Mouse (Mus musculus) c-Kit-negative CD71-positive TER-119-positive erythroid progenitor cells, embryonic 14.5 days (primary cell): Measurements from ENCODE around the gene Zfp534.
"Not testable (repeated sequence)": the region's sequence is repeated elsewhere in the genome, so short reads cannot be mapped to it uniquely, and the experiment has no call there.

Source experiments
- DNase-seq: peaks from one replicate; pipeline ENCODE4 v3.0.0-alpha.2; 2013; ENCODE audit warnings: low read depth, low spot score

The Zfp534 gene

DNA sequence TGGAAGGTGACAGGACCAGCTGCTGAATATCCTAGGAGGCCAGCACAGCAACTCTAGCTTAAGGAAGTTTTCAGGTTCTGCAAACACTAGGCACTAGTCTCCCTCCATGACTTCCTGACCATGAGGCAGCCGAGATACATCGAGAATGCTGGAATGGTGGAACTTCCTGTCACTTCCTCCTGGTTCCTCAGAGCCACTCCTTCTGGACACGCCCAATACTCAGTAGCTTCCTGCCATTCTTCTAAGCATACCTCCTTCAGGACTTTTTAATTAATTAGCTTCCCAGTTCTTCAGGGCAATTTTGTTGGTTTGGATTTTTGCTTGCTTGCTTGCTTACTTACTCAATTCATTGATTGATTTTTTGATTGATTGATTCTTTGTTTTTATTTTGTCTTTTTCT, at the start of gene Zfp534:
Gene Zfp534, minus strand, starts transcription at position 101 of the 400 bp plus-strand sequence.
- not testable (repeated sequence) for DNase-seq

DNA sequence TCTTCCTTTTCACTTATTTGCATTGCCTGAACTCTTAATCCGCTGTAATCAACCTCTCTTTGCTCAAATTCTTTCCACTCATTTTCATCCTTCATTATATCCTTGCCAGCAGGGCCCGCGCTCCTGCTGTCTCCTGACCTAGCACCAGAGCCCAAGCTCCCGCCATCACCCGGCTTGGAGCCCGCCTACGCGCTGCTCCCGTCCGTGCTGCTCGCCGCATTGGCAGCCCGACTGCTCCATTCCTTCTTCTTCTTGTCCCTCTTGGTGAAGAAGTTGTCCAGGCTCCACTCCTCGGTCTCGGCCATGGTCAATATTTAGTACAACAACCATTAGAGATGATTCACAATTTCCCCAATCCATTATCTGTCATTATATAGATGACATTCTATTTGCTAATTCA, 43.9 kb upstream of the Zfp534 start:
- not testable (repeated sequence) for DNase-seq

DNA sequence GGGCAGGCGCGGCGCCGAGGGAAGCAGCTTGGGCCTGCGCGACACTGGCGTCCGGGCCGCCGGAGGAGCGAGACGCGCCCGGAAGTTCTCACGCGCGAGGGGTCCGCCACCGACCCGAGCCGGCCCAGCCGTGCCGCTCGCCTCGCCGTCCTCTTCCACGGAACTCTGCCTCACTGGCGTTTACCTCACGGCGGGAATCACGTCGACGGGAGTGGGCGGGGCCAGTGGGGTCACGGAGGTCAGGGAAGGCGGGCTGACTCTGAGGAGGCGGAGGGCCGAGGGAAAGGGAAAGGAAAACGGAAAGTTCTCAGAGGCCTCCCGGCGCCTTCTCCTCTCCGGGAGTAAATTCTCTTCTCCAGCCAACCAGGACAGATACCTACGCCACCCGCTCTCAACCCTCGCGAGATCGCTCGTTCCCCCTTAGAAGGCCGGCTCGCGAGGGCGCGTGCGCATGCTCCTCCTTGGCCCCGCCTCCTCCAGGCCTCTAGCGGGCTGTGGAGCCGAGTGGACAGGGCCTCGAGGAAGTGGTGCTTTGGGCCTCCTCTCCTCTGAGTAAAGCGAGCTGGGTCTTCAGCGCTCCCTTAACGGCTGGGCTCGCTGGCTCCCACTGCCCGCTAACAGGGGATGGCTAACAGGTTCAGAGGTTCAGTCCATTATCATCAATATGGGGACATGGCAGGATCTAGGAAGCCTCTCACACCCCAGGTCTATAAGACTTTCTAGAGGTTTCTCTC, 36.5 kb upstream of the Zfp534 start:
- DNase-seq, result not testable (repeated sequence)

DNA sequence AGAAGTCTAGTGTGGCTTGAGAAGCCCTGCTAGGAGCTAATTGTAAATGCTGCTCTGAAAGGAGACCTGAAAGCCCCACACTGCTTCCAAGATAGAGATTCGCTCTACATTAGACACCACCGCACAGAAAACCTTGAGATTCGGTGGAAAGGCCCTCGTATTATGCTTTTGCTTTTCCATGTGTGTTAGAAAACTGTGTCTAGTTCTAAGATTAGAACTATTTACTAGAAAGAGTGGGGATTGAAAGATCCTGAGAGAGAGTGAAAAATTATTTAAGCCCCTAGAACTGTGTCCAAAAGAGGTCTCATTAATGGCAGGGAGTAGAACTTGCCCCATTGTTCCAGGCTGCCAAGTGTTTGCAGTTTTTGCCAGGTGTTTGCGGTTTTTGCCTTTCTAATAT, 47.1 kb downstream of the Zfp534 start:
- DNase-seq, result not testable (repeated sequence)

DNA sequence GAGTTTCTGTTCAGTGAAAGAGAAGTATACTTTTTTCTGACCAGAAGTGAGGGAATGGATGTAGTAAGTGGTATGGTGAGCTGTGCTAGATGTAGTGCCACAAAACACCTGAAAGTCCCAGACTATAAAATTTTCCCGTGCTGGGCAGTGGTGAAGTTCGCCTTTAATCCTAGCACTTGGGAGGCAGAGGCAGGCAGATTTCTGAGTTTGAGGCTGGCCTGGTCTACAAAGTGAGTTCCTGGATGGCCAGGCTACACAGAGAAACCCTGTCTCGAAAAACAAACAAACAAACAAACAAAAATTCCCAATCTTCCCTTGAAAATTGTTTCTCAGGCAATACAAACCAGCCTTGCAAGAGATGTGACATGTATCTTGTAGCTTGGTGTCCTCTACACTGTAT, 54.9 kb downstream of the Zfp534 start:
- not testable (repeated sequence) for DNase-seq

- not testable (repeated sequence) for DNase-seq
Observed at GRCm38 (mm10) chr4:147642413-147642812, 59.9 kb downstream of the Zfp534 start, which contains the start of gene Zfp979. Gene Zfp979 (minus strand): TSS chr4:147642513.

DNA sequence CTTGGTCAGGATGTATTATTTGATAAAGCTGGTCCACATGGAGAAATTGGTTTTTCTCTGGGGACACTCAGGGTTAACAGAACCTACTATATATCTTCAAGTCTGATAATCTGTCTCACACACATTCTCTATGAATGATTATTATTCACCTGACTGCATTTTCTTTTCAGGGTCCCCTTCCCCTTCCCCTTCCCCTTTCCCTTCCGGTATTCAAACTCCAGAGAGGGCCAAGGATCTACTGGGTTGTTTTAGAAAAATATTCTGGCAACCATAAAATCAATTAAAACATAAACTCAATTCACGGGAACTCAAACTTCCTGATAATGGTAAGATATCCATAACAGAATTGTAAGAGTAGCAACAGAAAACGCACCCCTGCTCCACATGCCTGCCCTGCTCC, 60.4 kb downstream of the Zfp534 start:
- DNase-seq, result not testable (repeated sequence)

- not testable (repeated sequence) for DNase-seq
Observed at GRCm38 (mm10) chr4:147633818-147634262, 68.5 kb downstream of the Zfp534 start.
